8 mouse cellular contexts compared by ENCODE assay signal in the genomic region with DNA sequence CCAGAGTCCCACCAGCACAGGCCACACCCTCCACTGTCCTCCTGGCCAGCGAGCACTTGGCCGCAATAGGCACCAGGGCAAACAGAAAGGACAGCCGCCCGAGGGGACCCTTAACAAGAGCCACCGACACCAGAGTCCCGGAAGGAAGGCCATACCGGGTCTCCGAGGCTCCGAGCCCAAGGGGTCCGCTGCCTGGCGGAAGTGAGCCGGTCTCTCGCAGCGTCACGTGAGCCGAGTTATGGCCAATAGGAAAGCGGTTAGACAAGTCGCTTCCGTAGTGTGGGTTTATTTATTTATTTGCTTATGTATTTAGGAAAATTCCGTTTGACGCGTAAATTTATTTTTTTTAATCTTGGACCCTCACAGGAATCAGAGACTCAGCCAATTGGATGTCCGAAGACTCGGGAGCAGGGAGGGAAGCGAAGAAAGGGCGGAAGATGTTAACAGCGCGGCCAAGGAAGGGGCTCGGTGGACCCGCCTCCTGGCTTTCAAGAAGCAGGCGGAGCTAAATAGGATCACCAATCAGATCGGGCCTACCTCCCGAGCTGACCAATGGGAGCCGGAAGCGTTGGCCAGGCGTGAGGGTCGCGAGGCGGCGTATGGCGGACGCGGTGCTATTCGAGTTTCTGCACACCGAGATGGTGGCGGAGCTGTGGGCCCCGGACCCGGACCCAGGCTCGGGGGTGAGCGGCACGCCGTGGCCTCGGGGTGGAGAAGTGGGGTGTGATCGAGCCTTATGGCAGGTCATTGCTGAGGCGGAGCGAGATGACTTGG. TPM values are rescaled to one million over a fixed set of nuclear protein-coding genes. Genes with fewer than 3 reads are reported as not detected.
A peak's percentile ranks its signal among the peaks of the same experiment; 100 is the strongest.
DNase-seq lines count a peak whose midpoint lies in the region; ATAC-seq and TF ChIP-seq lines count a peak whose summit lies in the region.

TSS of gene Bloc1s3 (minus strand) at position 218 of the 774 bp plus-strand sequence.
TSS of gene Trappc6a (plus strand) at position 246 of the 774 bp plus-strand sequence.

- H3K4me3 ChIP-seq in ES-Bruce4 (ENCODE audit: low read depth, low read length) = peak within 1 kb of the TSS; percentile 90
- H3K4me3 ChIP-seq in forebrain, embryonic 13.5 days = peak within 1 kb of the TSS; percentile 81
- peak within 1 kb of the TSS; percentile 82 for H3K4me3 ChIP-seq in liver, postnatal 0 days (ENCODE audit: low read depth, low read length)
- H3K4me3 ChIP-seq in neural tube, embryonic 14.5 days (ENCODE audit: low read depth, low read length) = peak within 1 kb of the TSS; percentile 72

- H3K27me3 ChIP-seq in ES-Bruce4 (ENCODE audit: control insufficient read depth, insufficient read depth, low read length, poor library complexity, severe bottlenecking) = no peaks in the 10 kb centered on the region
- H3K27me3 ChIP-seq in forebrain, embryonic 13.5 days = no peaks in the 10 kb centered on the region
- H3K27me3 ChIP-seq in liver, postnatal 0 days (ENCODE audit: insufficient read depth, low read length) = no peaks in the 10 kb centered on the region
- H3K27me3 ChIP-seq in neural tube, embryonic 14.5 days (ENCODE audit: control insufficient read depth, insufficient read depth, low read length) = no peaks in the 10 kb centered on the region

- intact Hi-C loops in heart, postnatal 10 days (cut with DNase I) = loop anchor here (5.0 kb wide), 1 partner anchor 109 kb away; no protein-coding TSS in a partner anchor

- no peaks in the 10 kb centered on the region for H3K36me3 ChIP-seq in ES-Bruce4 (ENCODE audit: control insufficient read depth, insufficient read depth, low read length, poor library complexity, severe bottlenecking)
- H3K36me3 ChIP-seq in forebrain, embryonic 13.5 days (ENCODE audit: poor library complexity, severe bottlenecking) = no peaks in the 10 kb centered on the region
- H3K36me3 ChIP-seq in liver, postnatal 0 days (replicated peaks; ENCODE audit: insufficient read depth, low read length) = no peaks in the 10 kb centered on the region
- H3K36me3 ChIP-seq in neural tube, embryonic 14.5 days (ENCODE audit: control insufficient read depth, insufficient read depth, low read length) = no peaks in the 10 kb centered on the region

- ATAC-seq in cerebellum, adult (ENCODE audit: insufficient number of reproducible peaks, low FRiP score, low TSS enrichment) = peak; percentile 95
- peak; percentile 95 for ATAC-seq in forebrain, embryonic 13.5 days
- peak; percentile 95 for ATAC-seq in liver, postnatal 0 days
- peak; percentile 94 for ATAC-seq in neural tube, embryonic 14.5 days (ENCODE audit: low read depth)

- TF ChIP-seq EP300 in ES-Bruce4 (IDR thresholded peaks at IDR 0.05; ENCODE audit: insufficient read depth, low read depth, low read length) = no peak
- TF ChIP-seq EP300 in liver, postnatal 0 days (IDR thresholded peaks at IDR 0.05; ENCODE audit: low read depth) = no peak; the same call in 1 of the 2 replicates

- no peak for TF ChIP-seq POLR2A in ES-Bruce4 (IDR thresholded peaks at IDR 0.05; ENCODE audit: insufficient read depth, low read length)

- peak within 1 kb of the TSS; percentile 71 for H3K9ac ChIP-seq in ES-Bruce4 (ENCODE audit: low read depth, poor library complexity, severe bottlenecking)
- peak within 1 kb of the TSS; percentile 87 for H3K9ac ChIP-seq in forebrain, embryonic 13.5 days
- H3K9ac ChIP-seq in liver, postnatal 0 days (replicated peaks) = peak within 1 kb of the TSS; percentile 75
- H3K9ac ChIP-seq in neural tube, embryonic 14.5 days (replicated peaks; ENCODE audit: low read depth, low read length) = peak within 1 kb of the TSS; percentile 78

- no peaks in the 10 kb centered on the region for H3K4me1 ChIP-seq in ES-Bruce4 (ENCODE audit: control insufficient read depth, insufficient read depth, low read length)
- peaks cover 26% of the 10 kb centered on the region for H3K4me1 ChIP-seq in forebrain, embryonic 13.5 days
- H3K4me1 ChIP-seq in liver, postnatal 0 days (ENCODE audit: insufficient read depth) = peaks cover 20% of the 10 kb centered on the region
- H3K4me1 ChIP-seq in neural tube, embryonic 14.5 days (ENCODE audit: control insufficient read depth, insufficient read depth, low read length) = peaks cover 12% of the 10 kb centered on the region; the same call in 1 of the 2 replicates

- TF ChIP-seq CTCF in ES-Bruce4 (IDR thresholded peaks at IDR 0.05; ENCODE audit: low read depth, low read length) = no peak
- no peak for TF ChIP-seq CTCF in liver, postnatal 0 days (IDR thresholded peaks at IDR 0.05; ENCODE audit: low read depth)

- DNase-seq in heart, postnatal 10 days = peak; percentile 96
- DNase-seq in large intestine, adult 2 months (ENCODE audit: low read depth, low spot score) = peak; percentile 86
- peak; percentile 90 for DNase-seq in liver, postnatal 0 days
- peak; percentile 91 for DNase-seq in testis, postnatal 10 days (ENCODE audit: low spot score)

- under 1% methylated on average over 56 of the region's 56 CpGs for WGBS in forebrain, embryonic 13.5 days
- WGBS in large intestine, adult 2 months = under 1% methylated on average over 56 of the region's 56 CpGs
- WGBS in liver, postnatal 0 days (ENCODE audit: insufficient replicate concordance) = under 1% methylated on average over 56 of the region's 56 CpGs
- WGBS in neural tube, embryonic 14.5 days = under 1% methylated on average over 56 of the region's 56 CpGs

- peak within 1 kb of the TSS; percentile 24; the same call in 1 of the 2 replicates for H3K27ac ChIP-seq in ES-Bruce4 (ENCODE audit: insufficient read depth, low read length)
- H3K27ac ChIP-seq in forebrain, embryonic 13.5 days = peak within 1 kb of the TSS; percentile 80
- peak within 1 kb of the TSS; percentile 82 for H3K27ac ChIP-seq in liver, postnatal 0 days (ENCODE audit: low read depth)
- peak within 1 kb of the TSS; percentile 81 for H3K27ac ChIP-seq in neural tube, embryonic 14.5 days (ENCODE audit: low read depth, low read length)

- peak within 1 kb of the TSS; percentile 97 for H3K4me2 ChIP-seq in forebrain, embryonic 13.5 days
- H3K4me2 ChIP-seq in liver, postnatal 0 days (ENCODE audit: low read depth, low read length) = peak within 1 kb of the TSS; percentile 95
- peak within 1 kb of the TSS; percentile 92 for H3K4me2 ChIP-seq in neural tube, embryonic 14.5 days (ENCODE audit: low read depth, low read length)

- H3K9me3 ChIP-seq in ES-Bruce4 (replicated peaks; ENCODE audit: control insufficient read depth, insufficient read depth, low read length, poor library complexity, severe bottlenecking) = no peaks in the 10 kb centered on the region
- H3K9me3 ChIP-seq in forebrain, embryonic 13.5 days (replicated peaks) = no peaks in the 10 kb centered on the region
- H3K9me3 ChIP-seq in liver, postnatal 0 days (ENCODE audit: low read length) = no peaks in the 10 kb centered on the region
- H3K9me3 ChIP-seq in neural tube, embryonic 14.5 days (ENCODE audit: control insufficient read depth, low read length) = no peaks in the 10 kb centered on the region

RNA-seq across cellular contexts. Expression of gene Bloc1s3, which starts in this region (rescaled TPM):
- 5.7 and 6.9 TPM in 2 replicates for polyA plus RNA-seq in ES-Bruce4 (2011; ENCODE audit: insufficient read depth, insufficient read length, low read depth, missing spikeins)
- 3.3 and 3.4 TPM in 2 replicates for polyA plus RNA-seq in forebrain, embryonic 13.5 days (2015; fragmentation: Nextera tagmentation; extraction: Ambion mirVana)
- total RNA-seq in heart, postnatal 10 days (2021) = 1 to 10 TPM; 2.3 to 3.2 TPM
- polyA plus RNA-seq in large intestine, adult 2 months (2012; rRNA removed) = 8.3 and 11.1 TPM in 2 replicates
- 0.94 and 1.1 TPM in 2 replicates for polyA plus RNA-seq in liver, postnatal 0 days (2015; fragmentation: Nextera tagmentation; extraction: Ambion mirVana)
- polyA plus RNA-seq in neural tube, embryonic 14.5 days (2014; fragmentation: Nextera tagmentation; extraction: Ambion mirVana) = 2.8 and 3.2 TPM in 2 replicates

RNA-seq across cellular contexts. Expression of gene Trappc6a, which starts in this region (rescaled TPM):
- polyA plus RNA-seq in ES-Bruce4 (2011; ENCODE audit: insufficient read depth, insufficient read length, low read depth, missing spikeins) = 23.5 and 33.6 TPM in 2 replicates
- 39.3 and 40.6 TPM in 2 replicates for polyA plus RNA-seq in forebrain, embryonic 13.5 days (2015; fragmentation: Nextera tagmentation; extraction: Ambion mirVana)
- total RNA-seq in heart, postnatal 10 days (2021) = 10 to 100 TPM; 43.1 to 53.1 TPM
- polyA plus RNA-seq in large intestine, adult 2 months (2012; rRNA removed) = 106 and 108 TPM in 2 replicates
- polyA plus RNA-seq in liver, postnatal 0 days (2015; fragmentation: Nextera tagmentation; extraction: Ambion mirVana) = 51.6 and 52.5 TPM in 2 replicates
- polyA plus RNA-seq in neural tube, embryonic 14.5 days (2014; fragmentation: Nextera tagmentation; extraction: Ambion mirVana) = 31.7 and 33.8 TPM in 2 replicates

Comparison
In these comparisons a context has a peak if more than half of its experiments do, and no peak if none do; other contexts are left out.
1. Peak in every context shown above with its lines: DNase-seq, ATAC-seq, H3K4me3 ChIP-seq and H3K27ac ChIP-seq.
2. H3K27ac ChIP-seq: peak in every context shown above with its lines; median percentile 82 in liver, postnatal 0 days; 81 in neural tube, embryonic 14.5 days; 80 in forebrain, embryonic 13.5 days; 24 in ES-Bruce4.